Mouse (Mus musculus): ENCODE measurements around the gene Six5.

GRCm38 (mm10) chr7:19136673-19137334 lies 42.4 kb downstream of the Six5 start:
- TF ChIP-seq CTCF (IDR thresholded peaks at IDR 0.05; ENCODE audit: control insufficient read depth, insufficient read depth, insufficient read length) (no peak), MAX (IDR thresholded peaks at IDR 0.05) (no peak)
